Mouse (Mus musculus) heart, embryonic 12.5 days (tissue): ENCODE results near the gene Ms4a4a. TPM values are rescaled to one million over a fixed set of nuclear protein-coding genes. Genes with fewer than 3 reads are reported as not detected.

Experiments used
- ATAC-seq: fragments of 200-750 bp; cut with Nextera tagmentation; 2 replicates; pipeline ENCODE4 v1.8.0; 2017; ENCODE audit warnings: moderate TSS enrichment, moderate library complexity; ENCODE audit not compliant: insufficient number of reproducible peaks, low FRiP score
- H3K27ac ChIP-seq: fragments of 300-500 bp; sonication (generic); 2 replicates; pipeline ENCODE4 v1.5.1; 2016; ENCODE audit warnings: mild to moderate bottlenecking, moderate library complexity; ENCODE audit not compliant: poor library complexity, severe bottlenecking
- H3K27me3 ChIP-seq: fragments of 300-500 bp; sonication (generic); replicated peaks from 2 replicates; pipeline ENCODE4 v1.6.1; 2016; ENCODE audit warnings: mild to moderate bottlenecking, moderate library complexity
- H3K36me3 ChIP-seq: fragments of 300-500 bp; sonication (generic); 2 replicates; pipeline ENCODE4 v1.6.1; 2016; ENCODE audit warnings: mild to moderate bottlenecking, moderate library complexity
- H3K4me1 ChIP-seq: fragments of 300-500 bp; sonication (generic); replicated peaks from 2 replicates; pipeline ENCODE4 v1.6.1; 2016; ENCODE audit warnings: mild to moderate bottlenecking
- H3K4me2 ChIP-seq: fragments of 300-500 bp; sonication (generic); 2 replicates; pipeline ENCODE4 v1.6.1; 2016; ENCODE audit warnings: mild to moderate bottlenecking, moderate library complexity
- H3K4me3 ChIP-seq: fragments of 300-500 bp; sonication (generic); 2 replicates; pipeline ENCODE4 v1.5.1; 2016; ENCODE audit warnings: mild to moderate bottlenecking
- H3K9ac ChIP-seq: fragments of 300-500 bp; sonication (generic); 2 replicates; pipeline ENCODE4 v1.6.1; 2016; ENCODE audit warnings: mild to moderate bottlenecking, moderate library complexity
- H3K9me3 ChIP-seq: fragments of 300-500 bp; sonication (generic); replicated peaks from 2 replicates; pipeline ENCODE4 v1.6.1; 2016; ENCODE audit warnings: mild to moderate bottlenecking, moderate library complexity
- WGBS: fragments of 180-500 bp; shearing (Covaris S2); methylation state at CpG from one replicate; pipeline ENCODE4 v1.1.7; 2016; 5-methylcytosine and 5-hydroxymethylcytosine counted together
- polyA plus RNA-seq: library from polyadenylated mRNA; unstranded; fragments of >200 nt; fragmentation: Nextera tagmentation; extraction: Ambion mirVana; gene quantifications from 2 replicates; pipeline ENCODE4 v1.2.1, GENCODE M21; 2016

Gene Ms4a4a
- 0.55 and 1.1 TPM in 2 replicates for polyA plus RNA-seq

GRCm38 (mm10) chr19:11375273-11375672, at the start of gene Ms4a4a:
Gene Ms4a4a, plus strand, starts transcription at chr19:11375523.
- no peak for ATAC-seq
- 74% methylated on average over 2 of the region's 2 CpGs for whole genome bisulfite sequencing
- Histone ChIP-seq H3K9ac (no peak within 1 kb of the TSS), H3K36me3 (no peaks in the 10 kb centered on the region), H3K27me3 (no peaks in the 10 kb centered on the region), H3K4me1 (no peaks in the 10 kb centered on the region), H3K27ac (no peak within 1 kb of the TSS), H3K4me3 (no peak within 1 kb of the TSS), H3K9me3 (no peaks in the 10 kb centered on the region), H3K4me2 (no peak within 1 kb of the TSS)

- H3K9ac ChIP-seq, result no peak within 1 kb of the TSS
- WGBS, result 71% methylated on average over 6 of the region's 6 CpGs
- H3K4me1 ChIP-seq, result no peaks in the 10 kb centered on the region
- H3K36me3 ChIP-seq, result no peaks in the 10 kb centered on the region
- no peaks in the 10 kb centered on the region for H3K9me3 ChIP-seq
- no peaks in the 10 kb centered on the region for H3K27me3 ChIP-seq
- no peak within 1 kb of the TSS for H3K4me2 ChIP-seq
- H3K4me3 ChIP-seq, result no peak within 1 kb of the TSS
- no peak within 1 kb of the TSS for H3K27ac ChIP-seq
- no peak for ATAC-seq
Measured at GRCm38 (mm10) chr19:11335932-11336331, 39.4 kb upstream of the Ms4a4a start, which contains the start of gene Ms4a7. Gene Ms4a7, minus strand, starts transcription at chr19:11336146.

- ATAC-seq, result no peak
Measured at GRCm38 (mm10) chr19:11343147-11343546, 32.2 kb upstream of the Ms4a4a start.

GRCm38 (mm10) chr19:11343992-11344391, 31.3 kb upstream of the Ms4a4a start:
- no peaks in the 10 kb centered on the region for H3K4me1 ChIP-seq
- H3K36me3 ChIP-seq, result no peaks in the 10 kb centered on the region
- H3K4me2 ChIP-seq, result no peak overlapping the region
- no peaks in the 10 kb centered on the region for H3K27me3 ChIP-seq
- H3K9me3 ChIP-seq, result no peaks in the 10 kb centered on the region
- no peak overlapping the region for H3K27ac ChIP-seq
- H3K9ac ChIP-seq, result no peak overlapping the region
- no peak for ATAC-seq
- no peak overlapping the region for H3K4me3 ChIP-seq

More at GRCm38 (mm10) chr19:11343147-11343546, 32.2 kb upstream of the Ms4a4a start:
- Histone ChIP-seq H3K27ac (no peak overlapping the region), H3K4me3 (no peak overlapping the region), H3K4me1 (no peaks in the 10 kb centered on the region), H3K9ac (no peak overlapping the region), H3K9me3 (no peaks in the 10 kb centered on the region), H3K27me3 (no peaks in the 10 kb centered on the region), H3K36me3 (no peaks in the 10 kb centered on the region), H3K4me2 (no peak overlapping the region)

GRCm38 (mm10) chr19:11349698-11350481, 25.4 kb upstream of the Ms4a4a start:
- H3K4me3 ChIP-seq, result no peak overlapping the region
- no peak overlapping the region for H3K27ac ChIP-seq
- H3K9me3 ChIP-seq, result no peaks in the 10 kb centered on the region
- H3K27me3 ChIP-seq, result no peaks in the 10 kb centered on the region
- ATAC-seq, result no peak
- H3K4me1 ChIP-seq, result no peaks in the 10 kb centered on the region
- no peak overlapping the region for H3K4me2 ChIP-seq
- WGBS, result 48% methylated on average over 7 of the region's 7 CpGs
- no peaks in the 10 kb centered on the region for H3K36me3 ChIP-seq
- no peak overlapping the region for H3K9ac ChIP-seq

- Histone ChIP-seq H3K4me2 (no peak overlapping the region), H3K4me1 (no peaks in the 10 kb centered on the region), H3K9ac (no peak overlapping the region), H3K27ac (no peak overlapping the region), H3K4me3 (no peak overlapping the region), H3K9me3 (no peaks in the 10 kb centered on the region), H3K27me3 (no peaks in the 10 kb centered on the region), H3K36me3 (no peaks in the 10 kb centered on the region)
- whole genome bisulfite sequencing, result 36% methylated on average over 3 of the region's 3 CpGs
- no peak for ATAC-seq
Measured at GRCm38 (mm10) chr19:11351878-11352277, 23.4 kb upstream of the Ms4a4a start.

- H3K4me2 ChIP-seq, result no peak overlapping the region
- no peak overlapping the region for H3K9ac ChIP-seq
- ATAC-seq, result no peak
- no peaks in the 10 kb centered on the region for H3K4me1 ChIP-seq
- H3K36me3 ChIP-seq, result no peaks in the 10 kb centered on the region
- no peak overlapping the region for H3K27ac ChIP-seq
- H3K9me3 ChIP-seq, result no peaks in the 10 kb centered on the region
- H3K4me3 ChIP-seq, result no peak overlapping the region
- WGBS, result 76% methylated on average over 7 of the region's 7 CpGs
- H3K27me3 ChIP-seq, result no peaks in the 10 kb centered on the region
Measured at GRCm38 (mm10) chr19:11355730-11356129, 19.6 kb upstream of the Ms4a4a start.

- Histone ChIP-seq H3K9ac (no peak overlapping the region), H3K4me1 (no peaks in the 10 kb centered on the region), H3K27ac (no peak overlapping the region), H3K36me3 (no peaks in the 10 kb centered on the region), H3K4me3 (no peak overlapping the region), H3K9me3 (no peaks in the 10 kb centered on the region), H3K4me2 (no peak overlapping the region), H3K27me3 (no peaks in the 10 kb centered on the region)
- 55% methylated on average over 3 of the region's 3 CpGs for WGBS
- ATAC-seq, result no peak
Measured at GRCm38 (mm10) chr19:11360106-11360505, 15.2 kb upstream of the Ms4a4a start.

GRCm38 (mm10) chr19:11362002-11362401, 13.3 kb upstream of the Ms4a4a start:
- Histone ChIP-seq H3K36me3 (no peaks in the 10 kb centered on the region), H3K4me1 (no peaks in the 10 kb centered on the region), H3K9ac (no peak overlapping the region), H3K27me3 (no peaks in the 10 kb centered on the region), H3K27ac (no peak overlapping the region), H3K4me2 (no peak overlapping the region), H3K4me3 (no peak overlapping the region), H3K9me3 (no peaks in the 10 kb centered on the region)
- ATAC-seq, result no peak

GRCm38 (mm10) chr19:11368310-11368709, 7.0 kb upstream of the Ms4a4a start:
- no peaks in the 10 kb centered on the region for H3K27me3 ChIP-seq
- WGBS, result 68% methylated on average over 3 of the region's 3 CpGs
- no peak overlapping the region for H3K4me2 ChIP-seq
- H3K4me3 ChIP-seq, result no peak overlapping the region
- no peaks in the 10 kb centered on the region for H3K36me3 ChIP-seq
- H3K9ac ChIP-seq, result no peak overlapping the region
- no peaks in the 10 kb centered on the region for H3K9me3 ChIP-seq
- no peak overlapping the region for H3K27ac ChIP-seq
- no peak for ATAC-seq
- no peaks in the 10 kb centered on the region for H3K4me1 ChIP-seq

- H3K9me3 ChIP-seq, result no peaks in the 10 kb centered on the region
- no peak overlapping the region for H3K27ac ChIP-seq
- H3K4me3 ChIP-seq, result no peak overlapping the region
- no peak overlapping the region for H3K4me2 ChIP-seq
- H3K27me3 ChIP-seq, result no peaks in the 10 kb centered on the region
- no peaks in the 10 kb centered on the region for H3K36me3 ChIP-seq
- no peak for ATAC-seq
- no peaks in the 10 kb centered on the region for H3K4me1 ChIP-seq
- H3K9ac ChIP-seq, result no peak overlapping the region
Measured at GRCm38 (mm10) chr19:11371181-11371580, 4.1 kb upstream of the Ms4a4a start.

GRCm38 (mm10) chr19:11376399-11376798, 1.1 kb downstream of the Ms4a4a start:
- no peak overlapping the region for H3K27ac ChIP-seq
- H3K4me1 ChIP-seq, result no peaks in the 10 kb centered on the region
- no peaks in the 10 kb centered on the region for H3K9me3 ChIP-seq
- H3K4me3 ChIP-seq, result no peak overlapping the region
- H3K9ac ChIP-seq, result no peak overlapping the region
- H3K27me3 ChIP-seq, result no peaks in the 10 kb centered on the region
- no peaks in the 10 kb centered on the region for H3K36me3 ChIP-seq
- no peak for ATAC-seq
- WGBS, result 66% methylated on average over 2 of the region's 2 CpGs
- no peak overlapping the region for H3K4me2 ChIP-seq
